Mouse (Mus musculus) neural tube, embryonic 14.5 days (tissue): ENCODE results near the gene Gm973. TPM values are rescaled to one million over a fixed set of nuclear protein-coding genes. Genes with fewer than 3 reads are reported as not detected.

Experiments
- ATAC-seq: fragments of 200-750 bp; cut with Nextera tagmentation; 2 replicates; pipeline ENCODE4 v1.8.0; 2017; ENCODE audit warnings: low read depth, mild to moderate bottlenecking, moderate TSS enrichment, moderate library complexity
- H3K27ac ChIP-seq: fragments of 300-500 bp; sonication (generic); 2 replicates; pipeline ENCODE4 v1.5.1; 2014; ENCODE audit warnings: low read depth, mild to moderate bottlenecking, control low read depth, low read length, moderate library complexity, mixed read lengths
- H3K27me3 ChIP-seq: fragments of 300-500 bp; sonication (generic); 2 replicates; pipeline ENCODE4 v1.6.1; 2014; ENCODE audit warnings: low read length; ENCODE audit not compliant: control insufficient read depth, insufficient read depth
- H3K36me3 ChIP-seq: fragments of 300-500 bp; sonication (generic); 2 replicates; pipeline ENCODE4 v1.6.1; 2014; ENCODE audit warnings: low read length, mixed read lengths; ENCODE audit not compliant: control insufficient read depth, insufficient read depth
- H3K4me1 ChIP-seq: fragments of 300-500 bp; sonication (generic); 2 replicates; pipeline ENCODE4 v1.6.1; 2014; ENCODE audit warnings: low read length; ENCODE audit not compliant: control insufficient read depth, insufficient read depth
- H3K4me2 ChIP-seq: fragments of 300-500 bp; sonication (generic); 2 replicates; pipeline ENCODE4 v1.6.1; 2014; ENCODE audit warnings: mild to moderate bottlenecking, low read depth, low read length, control low read depth
- H3K4me3 ChIP-seq: fragments of 300-500 bp; sonication (generic); 2 replicates; pipeline ENCODE4 v1.5.1; 2014; ENCODE audit warnings: low read depth, low read length, control low read depth, mixed read lengths
- H3K9ac ChIP-seq: fragments of 300-500 bp; sonication (generic); replicated peaks from 2 replicates; pipeline ENCODE4 v1.6.1; 2014; ENCODE audit warnings: low read depth, mild to moderate bottlenecking, control low read depth, low read length, mixed read lengths
- H3K9me3 ChIP-seq: fragments of 300-500 bp; sonication (generic); 2 replicates; pipeline ENCODE4 v1.6.1; 2016; ENCODE audit warnings: low read length; ENCODE audit not compliant: control insufficient read depth
- WGBS: fragments of 180-500 bp; shearing (Covaris S2); extraction: QIAGEN DNeasy Blood & Tissue Kit; methylation state at CpG from one replicate; pipeline ENCODE4 v1.1.7; 2014; 5-methylcytosine and 5-hydroxymethylcytosine counted together
- polyA plus RNA-seq: library from polyadenylated mRNA; unstranded; fragments of >200 nt; fragmentation: Nextera tagmentation; extraction: Ambion mirVana; gene quantifications from 2 replicates; pipeline ENCODE4 v1.2.1, GENCODE M21; 2014

Gene Gm973
- 9.0 and 13.2 TPM in 2 replicates for polyA plus RNA-seq

- Histone ChIP-seq H3K4me2 (peak within 1 kb of the TSS; percentile 62), H3K4me3 (peak within 1 kb of the TSS; percentile 27), H3K4me1 (peaks cover 26% of the 10 kb centered on the region), H3K36me3 (no peaks in the 10 kb centered on the region), H3K27ac (peak within 1 kb of the TSS; percentile 85), H3K9me3 (no peaks in the 10 kb centered on the region), H3K9ac (peak within 1 kb of the TSS; percentile 46), H3K27me3 (no peaks in the 10 kb centered on the region)
- ATAC-seq = peak; percentile 94
- 4% methylated on average over 25 of the region's 25 CpGs for WGBS
Observed at GRCm38 (mm10) chr1:59516026-59516917, at the start of gene Gm973. Gm973 (plus strand) TSS chr1:59516264.

GRCm38 (mm10) chr1:59469170-59469569, 46.9 kb upstream of the Gm973 start:
- no peaks in the 10 kb centered on the region for H3K9me3 ChIP-seq
- H3K4me2 ChIP-seq = no peak overlapping the region
- H3K9ac ChIP-seq = no peak overlapping the region
- H3K27me3 ChIP-seq = no peaks in the 10 kb centered on the region
- no peak for ATAC-seq
- peaks cover 4% of the 10 kb centered on the region; the same call in 1 of the 2 replicates for H3K4me1 ChIP-seq
- WGBS = 14% methylated on average over 4 of the region's 4 CpGs
- H3K36me3 ChIP-seq = no peaks in the 10 kb centered on the region
- no peak overlapping the region for H3K27ac ChIP-seq
- no peak overlapping the region for H3K4me3 ChIP-seq

DNA sequence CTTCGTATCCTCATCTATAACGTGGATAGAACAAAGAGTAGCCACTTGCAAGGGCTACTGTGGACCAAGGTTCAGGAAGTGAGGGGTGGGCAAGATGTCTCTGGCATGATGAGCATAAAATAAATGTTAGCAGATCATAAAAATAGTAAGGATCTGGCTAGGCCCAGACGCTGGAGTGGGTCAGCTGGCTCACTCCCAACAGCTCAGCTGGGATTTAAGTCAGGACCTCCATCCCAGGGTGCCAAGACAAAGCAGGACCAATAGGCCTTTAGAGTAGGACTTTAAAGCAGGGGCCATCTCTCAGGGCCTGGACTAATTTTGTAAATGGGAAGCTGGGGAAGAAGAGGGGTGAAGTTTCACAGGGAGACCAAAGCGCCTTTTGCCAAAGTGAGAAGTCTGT, 45.3 kb upstream of the Gm973 start:
- no peak overlapping the region for H3K4me3 ChIP-seq
- 0 out of 2 replicates have a peak, but pooled peaks cover under 1% of the 10 kb centered on the region for H3K4me1 ChIP-seq
- no peak overlapping the region for H3K27ac ChIP-seq
- H3K9me3 ChIP-seq = no peaks in the 10 kb centered on the region
- no peak overlapping the region for H3K4me2 ChIP-seq
- ATAC-seq = no peak
- H3K27me3 ChIP-seq = no peaks in the 10 kb centered on the region
- H3K36me3 ChIP-seq = no peaks in the 10 kb centered on the region
- 46% methylated on average over 4 of the region's 4 CpGs for WGBS
- no peak overlapping the region for H3K9ac ChIP-seq

DNA sequence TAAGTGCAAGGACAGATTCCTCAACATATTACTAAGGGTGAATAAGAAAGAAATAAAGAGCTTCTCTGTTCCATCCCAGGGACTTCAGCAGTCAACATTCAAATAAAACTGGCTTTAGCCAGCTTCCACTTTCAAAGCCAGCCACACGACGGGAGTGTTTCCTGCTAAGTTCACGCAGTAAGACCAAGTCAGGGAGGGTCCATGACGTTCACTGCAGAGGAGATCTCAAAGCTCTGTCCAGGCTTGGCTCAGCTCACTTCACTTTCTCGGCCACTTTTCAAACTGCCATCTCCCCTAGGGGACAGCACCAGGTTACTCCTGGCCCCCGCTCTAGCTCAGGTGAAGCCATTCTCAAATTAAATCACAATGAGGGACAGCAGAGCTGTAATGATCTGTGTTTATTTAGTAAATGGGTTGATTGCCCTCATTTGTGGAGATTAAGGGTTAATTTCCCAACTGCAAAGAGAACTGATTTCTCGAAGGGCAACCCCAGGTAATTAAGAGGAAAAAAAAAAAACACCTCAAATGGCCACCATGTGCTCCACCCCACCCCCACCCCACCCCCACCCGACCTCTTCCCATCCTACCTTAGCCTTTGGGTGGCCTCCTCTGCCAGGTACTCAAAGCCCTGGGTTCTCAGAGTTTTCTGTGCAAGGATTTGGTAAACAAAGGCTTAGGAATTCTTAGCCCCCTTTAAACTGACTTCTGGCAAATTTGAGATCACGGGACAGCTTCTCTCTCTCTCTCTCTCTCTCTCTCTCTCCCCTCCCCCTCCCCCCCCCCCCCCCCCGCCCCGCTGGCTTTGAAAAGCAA, 43.5 kb upstream of the Gm973 start:
- no peak overlapping the region for H3K4me2 ChIP-seq
- H3K9me3 ChIP-seq = no peaks in the 10 kb centered on the region
- no peak overlapping the region for H3K27ac ChIP-seq
- H3K4me1 ChIP-seq = no peaks in the 10 kb centered on the region
- H3K4me3 ChIP-seq = no peak overlapping the region
- ATAC-seq = no peak
- no peak overlapping the region for H3K9ac ChIP-seq
- H3K27me3 ChIP-seq = no peaks in the 10 kb centered on the region
- WGBS = 11% methylated on average over 9 of the region's 11 CpGs
- no peaks in the 10 kb centered on the region for H3K36me3 ChIP-seq

- H3K9ac ChIP-seq = no peak overlapping the region
- H3K27me3 ChIP-seq = no peaks in the 10 kb centered on the region
- no peaks in the 10 kb centered on the region for H3K36me3 ChIP-seq
- H3K4me2 ChIP-seq = no peak overlapping the region
- H3K4me3 ChIP-seq = no peak overlapping the region
- H3K4me1 ChIP-seq = no peaks in the 10 kb centered on the region
- no peak for ATAC-seq
- H3K9me3 ChIP-seq = no peaks in the 10 kb centered on the region
- 8% methylated on average over 4 of the region's 4 CpGs for WGBS
- no peak overlapping the region for H3K27ac ChIP-seq
Observed at GRCm38 (mm10) chr1:59473181-59473555, 42.9 kb upstream of the Gm973 start.

GRCm38 (mm10) chr1:59475618-59476017, 40.4 kb upstream of the Gm973 start:
- Histone ChIP-seq H3K4me1 (no peaks in the 10 kb centered on the region), H3K4me2 (no peak overlapping the region), H3K4me3 (no peak overlapping the region), H3K9ac (no peak overlapping the region), H3K27ac (no peak overlapping the region), H3K9me3 (no peaks in the 10 kb centered on the region), H3K27me3 (no peaks in the 10 kb centered on the region), H3K36me3 (no peaks in the 10 kb centered on the region)
- no peak for ATAC-seq
- 40% methylated on average over 2 of the region's 2 CpGs for WGBS

DNA sequence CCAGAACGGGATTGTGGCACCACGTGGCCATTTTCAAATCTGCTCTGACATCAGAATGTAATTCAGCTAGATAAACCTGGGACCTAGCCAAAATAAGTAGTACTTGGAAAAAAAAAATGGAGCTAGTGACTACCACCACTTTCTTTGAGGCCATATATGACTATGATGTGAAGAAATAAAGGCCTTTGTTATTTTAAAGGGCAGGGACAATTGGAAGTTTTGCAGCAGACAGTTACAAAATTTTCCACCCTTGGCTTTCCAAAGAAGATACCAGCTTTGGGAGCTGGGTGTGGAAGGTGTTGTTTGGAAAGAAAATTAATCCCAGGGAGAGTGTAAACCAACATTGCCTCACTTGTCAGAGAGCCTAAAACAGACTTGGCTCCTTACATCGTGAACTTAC, 37.2 kb upstream of the Gm973 start:
- 86% methylated on average over 3 of the region's 3 CpGs for WGBS
- no peaks in the 10 kb centered on the region for H3K36me3 ChIP-seq

DNA sequence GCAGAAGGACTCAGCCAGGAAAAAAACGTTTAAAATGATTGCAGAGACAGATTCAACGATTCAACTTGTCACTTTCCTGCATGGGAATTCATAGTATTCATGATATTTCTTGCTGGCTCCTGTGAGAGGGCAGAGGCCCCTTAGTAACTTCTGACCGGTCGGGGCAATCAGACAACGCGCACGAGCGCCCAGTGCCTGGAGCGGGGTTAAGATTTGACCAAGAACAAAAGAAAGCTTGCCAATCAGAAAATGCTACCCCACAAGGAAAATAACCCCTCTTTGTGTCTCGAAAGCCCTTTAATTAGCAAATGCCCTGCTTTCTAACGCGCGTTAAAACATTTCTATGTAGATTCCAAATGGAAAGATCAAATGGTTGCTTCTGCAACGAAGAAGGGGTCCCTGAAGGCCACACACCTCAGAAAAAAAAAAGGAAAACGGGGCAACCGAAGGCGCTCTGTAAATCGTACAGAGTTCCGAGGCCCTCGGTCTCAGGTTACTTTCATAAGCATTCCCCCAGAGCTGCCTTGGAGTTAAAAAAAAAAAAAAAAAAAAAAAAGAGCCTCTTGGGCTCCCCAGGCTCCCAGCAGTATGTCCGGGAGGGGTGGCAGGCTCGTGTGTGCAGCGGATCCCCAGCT, 35.1 kb upstream of the Gm973 start:
- H3K36me3 ChIP-seq = no peaks in the 10 kb centered on the region
- 2% methylated on average over 21 of the region's 23 CpGs for WGBS
- ATAC-seq = no peak

More for the DNA sequence above, 37.2 kb upstream of the Gm973 start:
- Histone ChIP-seq H3K27ac (no peak overlapping the region), H3K9me3 (no peaks in the 10 kb centered on the region), H3K9ac (no peak overlapping the region), H3K4me1 (0 out of 2 replicates have a peak, but pooled peaks cover 4% of the 10 kb centered on the region), H3K27me3 (no peaks in the 10 kb centered on the region), H3K4me3 (no peak overlapping the region), H3K4me2 (no peak overlapping the region)
- ATAC-seq = no peak

More for the DNA sequence above, 35.1 kb upstream of the Gm973 start:
- no peaks in the 10 kb centered on the region for H3K9me3 ChIP-seq
- H3K9ac ChIP-seq = no peak overlapping the region
- peak overlapping the region; percentile 57 for H3K4me3 ChIP-seq
- H3K27ac ChIP-seq = peak overlapping the region; percentile 53; the same call in 1 of the 2 replicates
- 0 out of 2 replicates have a peak, but pooled peaks cover 8% of the 10 kb centered on the region for H3K4me1 ChIP-seq
- peak overlapping the region; percentile 93 for H3K4me2 ChIP-seq
- no peaks in the 10 kb centered on the region for H3K27me3 ChIP-seq
